In the genomic region with DNA sequence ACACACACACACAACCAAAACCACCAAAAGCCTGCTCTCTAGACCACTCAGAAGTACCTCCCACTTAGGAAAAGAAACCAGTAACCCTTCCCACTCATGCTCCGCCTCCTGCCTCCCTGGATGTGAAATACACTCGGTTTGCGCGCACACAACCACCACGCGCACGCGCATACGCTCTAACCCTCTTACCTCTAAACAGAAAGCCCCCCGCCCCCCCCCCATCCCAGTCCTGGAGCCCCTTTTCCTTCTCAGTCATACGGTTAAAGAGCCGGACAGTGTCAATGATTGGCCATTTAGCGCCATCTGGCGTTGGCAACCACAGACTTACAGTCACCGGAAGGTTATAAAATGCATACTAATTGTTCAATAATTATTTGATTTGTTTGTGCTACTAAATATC, we compare ENCODE assay signal across 8 mouse cellular contexts. TPM values are rescaled to one million over a fixed set of nuclear protein-coding genes. Genes with fewer than 3 reads are reported as not detected.
A peak's percentile ranks its signal among the peaks of the same experiment; 100 is the strongest.
DNase-seq lines count a peak whose midpoint lies in the region; ATAC-seq lines count a peak whose summit lies in the region.

No protein-coding gene starts in this region.

- H3K4me1 ChIP-seq in forebrain, embryonic 10.5 days, result peaks cover 51% of the 10 kb centered on the region
- H3K4me1 ChIP-seq in intestine, embryonic 14.5 days (replicated peaks; ENCODE audit: control insufficient read depth, insufficient read depth, low read length), result peaks cover 19% of the 10 kb centered on the region
- H3K4me1 ChIP-seq in neural tube, embryonic 14.5 days (ENCODE audit: control insufficient read depth, insufficient read depth, low read length), result peaks cover 20% of the 10 kb centered on the region

- no peaks in the 10 kb centered on the region for H3K36me3 ChIP-seq in forebrain, embryonic 10.5 days (replicated peaks)
- H3K36me3 ChIP-seq in intestine, embryonic 14.5 days (ENCODE audit: control insufficient read depth, insufficient read depth, low read length), result no peaks in the 10 kb centered on the region
- no peaks in the 10 kb centered on the region for H3K36me3 ChIP-seq in neural tube, embryonic 14.5 days (ENCODE audit: control insufficient read depth, insufficient read depth, low read length)

- ATAC-seq in intestine, embryonic 14.5 days (replicated peaks; ENCODE audit: low FRiP score, low TSS enrichment, low read depth), result no peak
- no peak for ATAC-seq in neural tube, embryonic 14.5 days (ENCODE audit: low read depth)

- under 1% methylated on average over 15 of the region's 15 CpGs for WGBS in forebrain, embryonic 10.5 days
- 1% methylated on average over 15 of the region's 15 CpGs for WGBS in intestine, embryonic 14.5 days
- 2% methylated on average over 15 of the region's 15 CpGs for WGBS in neural tube, embryonic 14.5 days

- peak overlapping the region; percentile 77 for H3K4me2 ChIP-seq in intestine, embryonic 14.5 days (ENCODE audit: low read length)
- peak overlapping the region; percentile 61; the same call in 1 of the 2 replicates for H3K4me2 ChIP-seq in neural tube, embryonic 14.5 days (ENCODE audit: low read depth, low read length)

- peak; percentile 66 for DNase-seq in right cerebral cortex, postnatal 4 days
- no peak for DNase-seq in right cerebral cortex, adult 2 months (ENCODE audit: low spot score in 2 of 2)
- peak; percentile 67 for DNase-seq in adrenal gland, postnatal 14 days
- peak; percentile 84 for DNase-seq in forebrain, embryonic 10.5 days (ENCODE audit: extremely low spot score, low spot score)
- peak; percentile 83 for DNase-seq in intestine, embryonic 14.5 days (ENCODE audit: low spot score)
- DNase-seq in lung, adult 18-20 months, result peak; percentile 44 to 52
- DNase-seq in frontal cortex, adult 2 months (ENCODE audit: extremely low spot score in 1 of 2, low spot score in 1 of 2), result no peak

- no peak overlapping the region for H3K9ac ChIP-seq in intestine, embryonic 14.5 days (ENCODE audit: low read length)
- no peak overlapping the region for H3K9ac ChIP-seq in neural tube, embryonic 14.5 days (replicated peaks; ENCODE audit: low read depth, low read length)

- peaks cover 55% of the 10 kb centered on the region for H3K27me3 ChIP-seq in forebrain, embryonic 10.5 days (ENCODE audit: poor library complexity, severe bottlenecking)
- no peaks in the 10 kb centered on the region; the same call in 1 of the 2 replicates for H3K27me3 ChIP-seq in intestine, embryonic 14.5 days (replicated peaks; ENCODE audit: control insufficient read depth, insufficient read depth, low read length)
- H3K27me3 ChIP-seq in neural tube, embryonic 14.5 days (ENCODE audit: control insufficient read depth, insufficient read depth, low read length), result peaks cover 12% of the 10 kb centered on the region

- H3K27ac ChIP-seq in forebrain, embryonic 10.5 days, result peak overlapping the region; percentile 92
- H3K27ac ChIP-seq in intestine, embryonic 14.5 days (ENCODE audit: low read depth), result peak overlapping the region; percentile 86; the same call in 1 of the 2 replicates
- H3K27ac ChIP-seq in neural tube, embryonic 14.5 days (ENCODE audit: low read depth, low read length), result no peak overlapping the region

- H3K9me3 ChIP-seq in forebrain, embryonic 10.5 days, result no peaks in the 10 kb centered on the region
- H3K9me3 ChIP-seq in intestine, embryonic 14.5 days (ENCODE audit: control insufficient read depth, low read length), result no peaks in the 10 kb centered on the region
- no peaks in the 10 kb centered on the region for H3K9me3 ChIP-seq in neural tube, embryonic 14.5 days (ENCODE audit: control insufficient read depth, low read length)

- H3K4me3 ChIP-seq in forebrain, embryonic 10.5 days, result peak overlapping the region; percentile 61
- peak overlapping the region; percentile 52 for H3K4me3 ChIP-seq in intestine, embryonic 14.5 days (ENCODE audit: low read depth, low read length)
- H3K4me3 ChIP-seq in neural tube, embryonic 14.5 days (ENCODE audit: low read depth, low read length), result 0 out of 2 replicates have a peak overlapping the region, but pooled peaks have one; percentile 14

RNA-seq across cellular contexts. Expression of a gene that starts 5.2 kb away (rescaled TPM):
- total RNA-seq in adrenal gland, postnatal 14 days (2021), result 17.3 and 21.0 TPM in 2 replicates
- polyA plus RNA-seq in forebrain, embryonic 10.5 days (2016; fragmentation: Nextera tagmentation; extraction: Ambion mirVana), result 15.9 and 17.6 TPM in 2 replicates
- polyA plus RNA-seq in intestine, embryonic 14.5 days (2014; fragmentation: Nextera tagmentation; extraction: Ambion mirVana), result 69.8 and 70.2 TPM in 2 replicates
- polyA plus RNA-seq in neural tube, embryonic 14.5 days (2014; fragmentation: Nextera tagmentation; extraction: Ambion mirVana), result 6.3 and 26.4 TPM in 2 replicates
- polyA plus RNA-seq in frontal cortex, adult 2 months (2012; rRNA removed), result 5.2 and 5.7 TPM in 2 replicates

RNA-seq across cellular contexts. Expression of a gene that starts 12.3 kb away (rescaled TPM):
- 2.0 and 2.5 TPM in 2 replicates for total RNA-seq in adrenal gland, postnatal 14 days (2021)
- polyA plus RNA-seq in forebrain, embryonic 10.5 days (2016; fragmentation: Nextera tagmentation; extraction: Ambion mirVana), result 0.47 and 1.7 TPM in 2 replicates
- 7.1 and 8.2 TPM in 2 replicates for polyA plus RNA-seq in intestine, embryonic 14.5 days (2014; fragmentation: Nextera tagmentation; extraction: Ambion mirVana)
- polyA plus RNA-seq in neural tube, embryonic 14.5 days (2014; fragmentation: Nextera tagmentation; extraction: Ambion mirVana), result 19.8 and 23.7 TPM in 2 replicates
- 106 and 122 TPM in 2 replicates for polyA plus RNA-seq in frontal cortex, adult 2 months (2012; rRNA removed)

RNA-seq across cellular contexts. Expression of a gene that starts 15.3 kb away (rescaled TPM):
- 80.4 and 84.7 TPM in 2 replicates for total RNA-seq in adrenal gland, postnatal 14 days (2021)
- polyA plus RNA-seq in forebrain, embryonic 10.5 days (2016; fragmentation: Nextera tagmentation; extraction: Ambion mirVana), result 67.1 and 74.2 TPM in 2 replicates
- 111 and 114 TPM in 2 replicates for polyA plus RNA-seq in intestine, embryonic 14.5 days (2014; fragmentation: Nextera tagmentation; extraction: Ambion mirVana)
- polyA plus RNA-seq in neural tube, embryonic 14.5 days (2014; fragmentation: Nextera tagmentation; extraction: Ambion mirVana), result 62.2 and 63.5 TPM in 2 replicates
- polyA plus RNA-seq in frontal cortex, adult 2 months (2012; rRNA removed), result 44.7 and 45.1 TPM in 2 replicates

RNA-seq across cellular contexts. Expression of a gene that starts 22.7 kb away (rescaled TPM):
- total RNA-seq in adrenal gland, postnatal 14 days (2021), result 3.0 and 3.9 TPM in 2 replicates
- polyA plus RNA-seq in forebrain, embryonic 10.5 days (2016; fragmentation: Nextera tagmentation; extraction: Ambion mirVana), result 2.7 and 3.7 TPM in 2 replicates
- 2.6 and 3.8 TPM in 2 replicates for polyA plus RNA-seq in intestine, embryonic 14.5 days (2014; fragmentation: Nextera tagmentation; extraction: Ambion mirVana)
- polyA plus RNA-seq in neural tube, embryonic 14.5 days (2014; fragmentation: Nextera tagmentation; extraction: Ambion mirVana), result 0.62 and 0.86 TPM in 2 replicates
- polyA plus RNA-seq in frontal cortex, adult 2 months (2012; rRNA removed), result 59.9 and 70.6 TPM in 2 replicates

RNA-seq across cellular contexts. Expression of a gene that starts 25.3 kb away (rescaled TPM):
- 3.1 and 3.9 TPM in 2 replicates for total RNA-seq in adrenal gland, postnatal 14 days (2021)
- polyA plus RNA-seq in forebrain, embryonic 10.5 days (2016; fragmentation: Nextera tagmentation; extraction: Ambion mirVana), result 33.2 and 34.2 TPM in 2 replicates
- polyA plus RNA-seq in intestine, embryonic 14.5 days (2014; fragmentation: Nextera tagmentation; extraction: Ambion mirVana), result 22.3 and 22.9 TPM in 2 replicates
- 433 and 499 TPM in 2 replicates for polyA plus RNA-seq in neural tube, embryonic 14.5 days (2014; fragmentation: Nextera tagmentation; extraction: Ambion mirVana)
- polyA plus RNA-seq in frontal cortex, adult 2 months (2012; rRNA removed), result 383 and 422 TPM in 2 replicates

Comparison
In these comparisons a context has a peak if more than half of its experiments do, and no peak if none do; other contexts are left out.
1. DNase-seq: peak in right cerebral cortex, postnatal 4 days (single experiment), adrenal gland, postnatal 14 days (single experiment), forebrain, embryonic 10.5 days (single experiment), intestine, embryonic 14.5 days (single experiment) and lung, adult 18-20 months (2 of 2); none in right cerebral cortex, adult 2 months (0 of 2) and frontal cortex, adult 2 months (0 of 2).
2. Peak in every context shown above with its lines, with median percentiles within 50 percentile points of each other: H3K4me3 ChIP-seq.